30 mouse cellular contexts compared by ENCODE assay signal in the genomic region with DNA sequence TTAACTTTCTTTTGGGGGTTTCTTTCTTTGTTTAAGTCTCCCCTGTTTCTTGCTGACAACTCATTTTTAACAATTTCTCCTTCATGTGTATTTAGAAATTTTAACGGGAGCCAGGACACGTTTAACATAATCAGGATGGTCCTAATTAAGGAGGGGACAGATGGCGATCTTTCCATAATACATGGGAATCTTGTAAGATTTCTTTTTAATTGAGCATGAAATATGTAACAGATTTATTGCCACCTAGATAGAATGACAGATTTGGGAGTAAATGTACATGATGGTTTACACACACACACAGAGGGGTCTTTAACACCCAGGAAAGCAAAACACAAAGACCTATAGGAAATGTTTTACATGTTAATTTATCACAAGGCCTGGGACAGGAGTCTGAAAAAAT.
DNase-seq lines count a peak whose midpoint lies in the region; ATAC-seq and TF ChIP-seq lines count a peak whose summit lies in the region.
"Had no signal": no experiment of that assay in that cellular context is flagged by ENCODE, and none has a peak within 500 bp of the region (broad histone marks: within the 10 kb centered on the region; RNA-seq: fewer than 3 reads in every experiment).

No protein-coding gene starts in this region.

- WGBS in forebrain, embryonic 13.5 days, result 36% methylated on average over 3 of the region's 3 CpGs
- 41% methylated on average over 3 of the region's 3 CpGs for WGBS in forebrain, embryonic 12.5 days
- whole genome bisulfite sequencing in embryonic facial prominence, embryonic 13.5 days, result 26% methylated on average over 3 of the region's 3 CpGs
- WGBS in limb, embryonic 10.5 days, result 70% methylated on average over 3 of the region's 3 CpGs
- 51% methylated on average over 3 of the region's 3 CpGs for WGBS in midbrain, embryonic 13.5 days
- WGBS in heart, embryonic 12.5 days, result 78% methylated on average over 3 of the region's 3 CpGs

- no peaks in the 10 kb centered on the region for H3K36me3 ChIP-seq in forebrain, embryonic 13.5 days (ENCODE audit: poor library complexity, severe bottlenecking)
- H3K36me3 ChIP-seq in forebrain, embryonic 12.5 days (replicated peaks), result no peaks in the 10 kb centered on the region
- no peaks in the 10 kb centered on the region for H3K36me3 ChIP-seq in embryonic facial prominence, embryonic 13.5 days
- no peaks in the 10 kb centered on the region for H3K36me3 ChIP-seq in limb, embryonic 10.5 days
- H3K36me3 ChIP-seq in midbrain, embryonic 13.5 days, result no peaks in the 10 kb centered on the region
- H3K36me3 ChIP-seq in heart, embryonic 12.5 days, result no peaks in the 10 kb centered on the region
- H3K36me3 ChIP-seq: embryonic facial prominence, embryonic 12.5 days; G1E; heart, embryonic 13.5 days had no signal

- no peaks in the 10 kb centered on the region for H3K27me3 ChIP-seq in forebrain, embryonic 13.5 days
- no peaks in the 10 kb centered on the region for H3K27me3 ChIP-seq in forebrain, embryonic 12.5 days
- H3K27me3 ChIP-seq in embryonic facial prominence, embryonic 13.5 days, result no peaks in the 10 kb centered on the region
- H3K27me3 ChIP-seq in limb, embryonic 10.5 days (ENCODE audit: low read depth, poor library complexity, severe bottlenecking), result no peaks in the 10 kb centered on the region
- no peaks in the 10 kb centered on the region for H3K27me3 ChIP-seq in midbrain, embryonic 13.5 days
- no peaks in the 10 kb centered on the region for H3K27me3 ChIP-seq in heart, embryonic 12.5 days (replicated peaks)
- H3K27me3 ChIP-seq: CH12.LX; embryonic facial prominence, embryonic 12.5 days; heart, embryonic 13.5 days; Patski had no signal

- DNase-seq in brain, embryonic 14.5 days (ENCODE audit: low read depth), result peak; percentile 65
- no peak for DNase-seq in limb, embryonic 10.5 days (ENCODE audit: low spot score)
- DNase-seq: adrenal gland, postnatal 10 days; adrenal gland, postnatal 36 days; B cell, adult 2 months; cerebellum, adult 11-12 months; cerebellum, adult 8-10 months; cerebellum, postnatal 10 days; cerebellum, postnatal 36 days; embryo, embryonic 11 days; gastrocnemius, postnatal 25 days; heart, adult 18-20 months; heart, postnatal 14 days; heart, postnatal 4 days; kidney, adult 18-20 months had no signal

- no peak overlapping the region for H3K9ac ChIP-seq in forebrain, embryonic 13.5 days
- H3K9ac ChIP-seq in forebrain, embryonic 12.5 days, result no peak overlapping the region
- no peak overlapping the region for H3K9ac ChIP-seq in embryonic facial prominence, embryonic 13.5 days
- H3K9ac ChIP-seq in midbrain, embryonic 13.5 days (replicated peaks), result no peak overlapping the region
- H3K9ac ChIP-seq in heart, embryonic 12.5 days, result no peak overlapping the region
- H3K9ac ChIP-seq: embryonic facial prominence, embryonic 12.5 days; heart, embryonic 13.5 days; hindbrain, embryonic 14.5 days had no signal

- TF ChIP-seq POLR2A in brain, embryonic 14.5 days (IDR thresholded peaks at IDR 0.05; ENCODE audit: borderline replicate concordance, extremely low read depth, insufficient read depth, insufficient read length, poor library complexity, severe bottlenecking), result no peak

- H3K4me2 ChIP-seq in forebrain, embryonic 13.5 days, result no peak overlapping the region
- no peak overlapping the region for H3K4me2 ChIP-seq in forebrain, embryonic 12.5 days
- peak overlapping the region; percentile 26; the same call in 1 of the 2 replicates for H3K4me2 ChIP-seq in embryonic facial prominence, embryonic 13.5 days
- no peak overlapping the region for H3K4me2 ChIP-seq in midbrain, embryonic 13.5 days (replicated peaks)
- H3K4me2 ChIP-seq in heart, embryonic 12.5 days, result no peak overlapping the region
- H3K4me2 ChIP-seq: embryonic facial prominence, embryonic 12.5 days; heart, embryonic 13.5 days; hindbrain, embryonic 14.5 days had no signal

- H3K4me1 ChIP-seq in forebrain, embryonic 13.5 days, result no peaks in the 10 kb centered on the region
- H3K4me1 ChIP-seq in forebrain, embryonic 12.5 days, result no peaks in the 10 kb centered on the region
- peaks cover 10% of the 10 kb centered on the region; the same call in 1 of the 2 replicates for H3K4me1 ChIP-seq in embryonic facial prominence, embryonic 13.5 days
- peaks cover 11% of the 10 kb centered on the region for H3K4me1 ChIP-seq in limb, embryonic 10.5 days
- no peaks in the 10 kb centered on the region for H3K4me1 ChIP-seq in midbrain, embryonic 13.5 days (replicated peaks)
- no peaks in the 10 kb centered on the region for H3K4me1 ChIP-seq in heart, embryonic 12.5 days (replicated peaks)
- H3K4me1 ChIP-seq: heart, embryonic 13.5 days had no signal

- TF ChIP-seq CTCF in brain, embryonic 14.5 days (IDR thresholded peaks at IDR 0.05; ENCODE audit: borderline replicate concordance, extremely low read depth, insufficient read depth, insufficient read length), result no peak

- H3K4me3 ChIP-seq in forebrain, embryonic 13.5 days, result no peak overlapping the region
- H3K4me3 ChIP-seq in forebrain, embryonic 12.5 days (replicated peaks), result no peak overlapping the region
- H3K4me3 ChIP-seq in embryonic facial prominence, embryonic 13.5 days, result no peak overlapping the region
- H3K4me3 ChIP-seq in limb, embryonic 10.5 days, result no peak overlapping the region
- no peak overlapping the region for H3K4me3 ChIP-seq in midbrain, embryonic 13.5 days (replicated peaks)
- H3K4me3 ChIP-seq in heart, embryonic 12.5 days, result no peak overlapping the region
- H3K4me3 ChIP-seq: embryonic facial prominence, embryonic 12.5 days; erythroblast, embryonic 14.5 days; heart, embryonic 13.5 days had no signal

- H3K9me3 ChIP-seq in forebrain, embryonic 13.5 days (replicated peaks), result no peaks in the 10 kb centered on the region
- H3K9me3 ChIP-seq in forebrain, embryonic 12.5 days, result no peaks in the 10 kb centered on the region
- H3K9me3 ChIP-seq in embryonic facial prominence, embryonic 13.5 days, result no peaks in the 10 kb centered on the region
- H3K9me3 ChIP-seq in limb, embryonic 10.5 days (replicated peaks), result no peaks in the 10 kb centered on the region
- no peaks in the 10 kb centered on the region for H3K9me3 ChIP-seq in midbrain, embryonic 13.5 days
- no peaks in the 10 kb centered on the region for H3K9me3 ChIP-seq in heart, embryonic 12.5 days (replicated peaks)
- H3K9me3 ChIP-seq: embryonic facial prominence, embryonic 12.5 days; G1E; heart, embryonic 13.5 days had no signal

- no peak overlapping the region for H3K27ac ChIP-seq in forebrain, embryonic 13.5 days
- no peak overlapping the region for H3K27ac ChIP-seq in forebrain, embryonic 12.5 days
- H3K27ac ChIP-seq in embryonic facial prominence, embryonic 13.5 days, result no peak overlapping the region
- H3K27ac ChIP-seq in limb, embryonic 10.5 days, result peak overlapping the region; percentile 43
- H3K27ac ChIP-seq in midbrain, embryonic 13.5 days, result no peak overlapping the region
- no peak overlapping the region for H3K27ac ChIP-seq in heart, embryonic 12.5 days (ENCODE audit: poor library complexity, severe bottlenecking)
- H3K27ac ChIP-seq: embryonic facial prominence, embryonic 12.5 days; heart, embryonic 13.5 days; hindbrain, embryonic 14.5 days; hindbrain, postnatal 0 days had no signal

- peak; percentile 69 for ATAC-seq in forebrain, embryonic 13.5 days
- ATAC-seq in forebrain, embryonic 12.5 days (ENCODE audit: low FRiP score), result no peak
- no peak for ATAC-seq in embryonic facial prominence, embryonic 13.5 days (ENCODE audit: insufficient number of reproducible peaks, insufficient read depth, low FRiP score, low TSS enrichment, low read depth)
- ATAC-seq in midbrain, embryonic 13.5 days, result no peak
- no peak for ATAC-seq in heart, embryonic 12.5 days (ENCODE audit: insufficient number of reproducible peaks, low FRiP score)
- ATAC-seq: hindbrain, postnatal 0 days; inflammation-experienced regulatory T-cells, adult 6 months; intestine, embryonic 16.5 days; Patski had no signal
